Mouse (Mus musculus) left cerebral cortex, postnatal 14 days (tissue): ENCODE results near the gene C1rb. TPM values are rescaled to one million over a fixed set of nuclear protein-coding genes. Genes with fewer than 3 reads are reported as not detected.
"Not testable (repeated sequence)": the region's sequence is repeated elsewhere in the genome, so short reads cannot be mapped to it uniquely, and the experiment has no call there.

Experiments
- DNase-seq, 2 experiments: peaks; one replicate each; pipeline ENCODE4 v3.0.0; 2021 to 2022; ENCODE audit warnings: low spot score in 2 of 2, mixed read lengths in 1 of 2
- intact Hi-C: fragments of 180-260 bp; cut with DNase I; formaldehyde crosslinking; loops from one replicate; pipeline ENCODE4 v1.15.1; 2025
- total RNA-seq, 2 experiments: library from RNA; stranded (reverse); gene quantifications; 2 replicates each; pipeline ENCODE4 v1.2.3; 2021

The C1rb gene
- total RNA-seq, 2 experiments from 2014 or later = 0.18 TPM; not detected in 1

- intact Hi-C loops = no loop called here
Observed at GRCm38 (mm10) chr6:124586266-124586665, 16.2 kb downstream of the C1rb start.

GRCm38 (mm10) chr6:124588771-124589170, 18.7 kb downstream of the C1rb start:
- intact Hi-C loops = no loop called here
- no peak for DNase-seq

More at GRCm38 (mm10) chr6:124586266-124586665, 16.2 kb downstream of the C1rb start:
- no peak for DNase-seq

- DNase-seq = no peak
- intact Hi-C loops = no loop called here
Observed at GRCm38 (mm10) chr6:124592186-124592700, 22.1 kb downstream of the C1rb start.

GRCm38 (mm10) chr6:124593121-124593520, 23.0 kb downstream of the C1rb start:
- intact Hi-C loops = no loop called here
- DNase-seq = no peak

- intact Hi-C loops = no loop called here
- no peak for DNase-seq
Observed at GRCm38 (mm10) chr6:124602031-124602430, 31.9 kb downstream of the C1rb start.

GRCm38 (mm10) chr6:124625612-124626011, 55.5 kb downstream of the C1rb start:
- intact Hi-C loops = no loop called here
- no peak for DNase-seq

- intact Hi-C loops, DNase-seq: not testable (repeated sequence)
Observed at GRCm38 (mm10) chr6:124626184-124626583, 56.1 kb downstream of the C1rb start.

GRCm38 (mm10) chr6:124630763-124631162, 60.7 kb downstream of the C1rb start:
- DNase-seq = no peak
- intact Hi-C loops = no loop called here

Other genes starting within 250 kb of the C1rb start
- 10 to 100 TPM; 78.8 to 80.2 TPM for gene Pex5, start 155.2 kb upstream of the C1rb start, total RNA-seq
- 100 to 1,000 TPM; 371 to 377 TPM for gene Clstn3, start 105.5 kb upstream of the C1rb start, total RNA-seq
- gene C1rl, start 77.2 kb upstream of the C1rb start, total RNA-seq = under 1 TPM; 0.18 to 0.59 TPM
- gene C1ra, start 57.9 kb upstream of the C1rb start, total RNA-seq = 1 to 10 TPM; 1.1 to 1.3 TPM
- gene C1s1, start 27.9 kb upstream of the C1rb start, total RNA-seq = 1 to 10 TPM; 1.4 to 1.6 TPM
- under 1 TPM; 0.26 to 0.57 TPM for gene C1s2, start 65.8 kb downstream of the C1rb start, total RNA-seq
- 10 to 100 TPM; 33.8 to 37.1 TPM for gene Lpcat3, start 92.7 kb downstream of the C1rb start, total RNA-seq
- gene Emg1, start 141.9 kb downstream of the C1rb start, total RNA-seq = 10 to 100 TPM; 45.6 to 45.9 TPM
- gene Phb2, start 142.0 kb downstream of the C1rb start, total RNA-seq = 100 to 1,000 TPM; 133 to 144 TPM
- 1 to 10 TPM; 3.6 to 4.0 TPM for gene Ptpn6, start 168.4 kb downstream of the C1rb start, total RNA-seq
- 100 to 1,000 TPM; 294 to 301 TPM for gene Grcc10, start 171.1 kb downstream of the C1rb start, total RNA-seq
- gene Gm45234, start 185.7 kb downstream of the C1rb start, total RNA-seq = not detected
- gene Atn1, start 186.2 kb downstream of the C1rb start, total RNA-seq = 100 to 1,000 TPM; 147 to 166 TPM
- gene Eno2, start 199.4 kb downstream of the C1rb start, total RNA-seq = 100 to 1,000 TPM; 719 to 758 TPM
- under 1 TPM; 0.47 to 0.81 TPM for gene Lrrc23, start 209.4 kb downstream of the C1rb start, total RNA-seq
- 1 to 10 TPM; 2.9 to 5.3 TPM for gene Spsb2, start 238.4 kb downstream of the C1rb start, total RNA-seq
- gene Tpi1, start 244.0 kb downstream of the C1rb start, total RNA-seq = 100 to 1,000 TPM; 629 to 634 TPM